In the genomic region with DNA sequence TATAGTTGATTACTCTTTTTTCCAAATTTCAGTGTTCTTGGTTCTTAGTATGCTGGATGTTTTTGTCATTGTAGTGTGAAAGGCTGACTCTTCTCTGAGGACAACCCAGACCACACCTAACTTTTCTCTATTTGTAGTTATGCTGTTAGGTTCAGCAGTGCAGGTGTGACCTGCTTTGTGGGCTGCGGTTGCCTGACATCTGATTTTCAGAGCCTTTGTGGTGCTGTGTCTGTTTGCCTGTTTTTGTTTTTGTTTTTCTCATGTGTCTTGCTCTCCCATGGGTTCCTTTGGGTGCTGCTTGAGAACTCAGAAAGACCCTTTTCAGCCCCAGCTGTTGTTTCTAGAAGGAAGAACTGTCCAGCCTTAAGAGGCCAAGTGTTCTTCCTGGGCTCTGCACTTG, we compare ENCODE assay signal across 19 mouse cellular contexts. TPM values are rescaled to one million over a fixed set of nuclear protein-coding genes. Genes with fewer than 3 reads are reported as not detected.
DNase-seq lines count a peak whose midpoint lies in the region; ATAC-seq and TF ChIP-seq lines count a peak whose summit lies in the region.
"Had no signal": no experiment of that assay in that cellular context is flagged by ENCODE, and none has a peak within 500 bp of the region (broad histone marks: within the 10 kb centered on the region; RNA-seq: fewer than 3 reads in every experiment).

No protein-coding gene starts in this region.

- H3K9me3 ChIP-seq in forebrain, embryonic 16.5 days (ENCODE audit: control insufficient read depth, low read length) = no peaks in the 10 kb centered on the region
- no peaks in the 10 kb centered on the region for H3K9me3 ChIP-seq in forebrain, embryonic 13.5 days (replicated peaks)
- H3K9me3 ChIP-seq: embryonic facial prominence, embryonic 10.5 days; limb, embryonic 15.5 days had no signal

- no peak overlapping the region for H3K4me2 ChIP-seq in forebrain, embryonic 16.5 days (ENCODE audit: low read length)
- H3K4me2 ChIP-seq in forebrain, embryonic 13.5 days = no peak overlapping the region
- H3K4me2 ChIP-seq: limb, embryonic 15.5 days had no signal

- H3K27ac ChIP-seq in spleen, adult 2 months (ENCODE audit: insufficient read depth, low read length) = peak overlapping the region; percentile 57
- H3K27ac ChIP-seq in forebrain, embryonic 16.5 days (ENCODE audit: low read length) = no peak overlapping the region
- H3K27ac ChIP-seq in forebrain, embryonic 13.5 days = no peak overlapping the region
- H3K27ac ChIP-seq: embryonic facial prominence, embryonic 10.5 days; limb, embryonic 15.5 days had no signal

- peak; percentile 73 for ATAC-seq in inflammation-experienced regulatory T-cells, adult 6 months
- no peak for ATAC-seq in forebrain, embryonic 16.5 days
- no peak for ATAC-seq in forebrain, embryonic 13.5 days
- ATAC-seq: forebrain, embryonic 14.5 days had no signal

- no peak for TF ChIP-seq POLR2A in spleen, adult 2 months (IDR thresholded peaks at IDR 0.05; ENCODE audit: low read depth, low read length)

- no peak for TF ChIP-seq CTCF in spleen, adult 2 months (IDR thresholded peaks at IDR 0.05; ENCODE audit: extremely low read depth, insufficient read depth, insufficient read length, insufficient replicate concordance)

- no peaks in the 10 kb centered on the region for H3K36me3 ChIP-seq in spleen, adult 2 months (ENCODE audit: control insufficient read depth, insufficient read depth, low read length)
- no peaks in the 10 kb centered on the region for H3K36me3 ChIP-seq in forebrain, embryonic 16.5 days (ENCODE audit: control insufficient read depth, insufficient read depth)
- H3K36me3 ChIP-seq in forebrain, embryonic 13.5 days (ENCODE audit: poor library complexity, severe bottlenecking) = no peaks in the 10 kb centered on the region
- H3K36me3 ChIP-seq: embryonic facial prominence, embryonic 10.5 days; limb, embryonic 15.5 days had no signal

- H3K4me1 ChIP-seq in spleen, adult 2 months (ENCODE audit: control insufficient read depth, insufficient read depth, insufficient read length) = peaks cover 4% of the 10 kb centered on the region; the same call in 1 of the 2 replicates
- no peaks in the 10 kb centered on the region for H3K4me1 ChIP-seq in forebrain, embryonic 16.5 days (replicated peaks; ENCODE audit: control insufficient read depth, insufficient read depth, low read length)
- no peaks in the 10 kb centered on the region for H3K4me1 ChIP-seq in forebrain, embryonic 13.5 days
- H3K4me1 ChIP-seq: embryonic facial prominence, embryonic 10.5 days; limb, embryonic 15.5 days had no signal

- peak in 1 of 2 experiments; percentile 46 for DNase-seq in spleen, adult 2 months (ENCODE audit: low read depth in 1 of 2, low spot score in 2 of 2)
- DNase-seq in spleen, adult 12 weeks (ENCODE audit: low spot score) = no peak
- peak; percentile 71 to 77 for DNase-seq in thymus, postnatal 10 days (ENCODE audit: low spot score in 2 of 2)
- no peak for DNase-seq in testis, postnatal 14 days (ENCODE audit: low spot score)
- DNase-seq: cerebellum, adult 2 months; gastrocnemius, postnatal 25 days; kidney, adult 9 months; kidney, postnatal 25 days; lung, postnatal 14 days; spleen, adult 18-20 months had no signal

- H3K4me3 ChIP-seq in spleen, adult 2 months (ENCODE audit: extremely low read depth, insufficient read depth, insufficient read length) = no peak overlapping the region
- no peak overlapping the region for H3K4me3 ChIP-seq in forebrain, embryonic 16.5 days (replicated peaks; ENCODE audit: low read length)
- no peak overlapping the region for H3K4me3 ChIP-seq in forebrain, embryonic 13.5 days
- H3K4me3 ChIP-seq: embryonic facial prominence, embryonic 10.5 days; limb, embryonic 15.5 days had no signal

- H3K27me3 ChIP-seq in spleen, adult 2 months (ENCODE audit: control insufficient read depth, insufficient read depth, low read length) = no peaks in the 10 kb centered on the region
- no peaks in the 10 kb centered on the region for H3K27me3 ChIP-seq in forebrain, embryonic 16.5 days (replicated peaks; ENCODE audit: control insufficient read depth, insufficient read depth, low read length)
- no peaks in the 10 kb centered on the region for H3K27me3 ChIP-seq in forebrain, embryonic 13.5 days
- H3K27me3 ChIP-seq: CH12.LX; limb, embryonic 15.5 days had no signal

- H3K9ac ChIP-seq in forebrain, embryonic 16.5 days (replicated peaks; ENCODE audit: low read depth, low read length) = no peak overlapping the region
- no peak overlapping the region for H3K9ac ChIP-seq in forebrain, embryonic 13.5 days
- H3K9ac ChIP-seq: limb, embryonic 15.5 days had no signal

- 70% methylated on average over 1 of the region's 1 CpGs for WGBS in spleen, adult 2 months
- 89% methylated on average over 1 of the region's 1 CpGs for WGBS in forebrain, embryonic 16.5 days
- 100% methylated on average over 1 of the region's 1 CpGs for WGBS in forebrain, embryonic 13.5 days

RNA-seq across cellular contexts. Expression of a gene that starts 52.0 kb away (rescaled TPM):
- 0.34 and 0.97 TPM in 2 replicates for polyA plus RNA-seq in spleen, adult 2 months (2012; rRNA removed)
- 1 to 10 TPM; 1.5 to 5.2 (median 4.6) TPM for polyA plus RNA-seq in inflammation-experienced regulatory T-cells, adult 6 months (2017; shearing (Covaris generic))
- polyA plus RNA-seq in forebrain, embryonic 16.5 days (2015; fragmentation: Nextera tagmentation; extraction: Ambion mirVana) = 0.08 and 0.53 TPM in 2 replicates
- polyA plus RNA-seq in forebrain, embryonic 13.5 days (2015; fragmentation: Nextera tagmentation; extraction: Ambion mirVana) = 0.13 and 0.47 TPM in 2 replicates
- polyA plus RNA-seq: cerebellum, adult 2 months; liver, embryonic 16.5 days; stomach, embryonic 14.5 days had no signal

Comparison
In these comparisons a context has a peak if more than half of its experiments do, and no peak if none do; other contexts are left out.
1. DNase-seq: peak in thymus, postnatal 10 days (2 of 2); none in spleen, adult 12 weeks (single experiment) and testis, postnatal 14 days (single experiment).